Mouse (Mus musculus): ENCODE results near the gene 4930562C15Rik.

DNA sequence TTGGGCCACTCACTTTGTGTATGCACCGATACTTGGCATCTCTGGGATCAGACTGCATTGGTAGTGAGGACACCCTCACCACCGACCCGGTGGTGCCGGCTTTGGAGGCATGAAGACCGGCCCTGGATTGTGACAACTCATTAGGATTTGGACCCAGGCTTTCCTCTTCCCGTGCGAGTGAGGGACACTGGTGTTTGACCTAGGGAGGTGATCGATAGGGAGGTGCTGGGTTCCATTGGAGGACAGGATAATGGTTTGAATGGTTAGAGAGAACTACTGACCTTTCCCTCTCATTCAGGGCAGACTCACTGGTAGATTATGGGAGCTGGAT lies 51.4 kb downstream of the 4930562C15Rik start:
- TF ChIP-seq POLR2AphosphoS5 (IDR thresholded peaks at IDR 0.05; ENCODE audit: borderline replicate concordance, low read depth, low read length) (no peak), CTCF (IDR thresholded peaks at IDR 0.05 in 2 of 3, conservative IDR thresholded peaks at IDR 0.05 in 1 of 3; ENCODE audit: control insufficient read depth in 1 of 3, insufficient read depth in 1 of 3, low read depth in 2 of 3, low read length in 3 of 3, poor library complexity in 1 of 3, severe bottlenecking in 1 of 3) (no peak), MAX (IDR thresholded peaks at IDR 0.05; ENCODE audit: low read length) (no peak), GATA1 (IDR thresholded peaks at IDR 0.05; ENCODE audit: low read depth, low read length) (no peak)
